Mouse (Mus musculus): ENCODE measurements around the gene Slc4a1. TPM values are rescaled to one million over a fixed set of nuclear protein-coding genes. Genes with fewer than 3 reads are reported as not detected.

The Slc4a1 gene
- polyA plus RNA-seq, 1 experiment from 2014 or later = 22.6 TPM

- Histone ChIP-seq H3K27ac (no peak overlapping the region), H3K36me3 (peaks cover 70% of the 10 kb centered on the region), H3K27me3 (no peaks in the 10 kb centered on the region), H3K4me3 (replicated peaks) (no peak overlapping the region), H3K4me1 (replicated peaks) (peaks cover 41% of the 10 kb centered on the region), H3K9ac (replicated peaks) (no peak overlapping the region), H3K9me3 (no peaks in the 10 kb centered on the region), H3K4me2 (no peak overlapping the region)
- WGBS = 88% methylated on average over 6 of the region's 6 CpGs
- no peak for ATAC-seq (ENCODE audit: insufficient number of reproducible peaks, insufficient read depth, low FRiP score, low TSS enrichment, low read depth)
Measured at GRCm38 (mm10) chr11:102312586-102312985, 53.4 kb downstream of the Slc4a1 start.

GRCm38 (mm10) chr11:102311966-102312365 is 54.0 kb downstream of the Slc4a1 start:
- ATAC-seq (ENCODE audit: insufficient number of reproducible peaks, insufficient read depth, low FRiP score, low TSS enrichment, low read depth) = no peak
- Histone ChIP-seq H3K36me3 (peaks cover 76% of the 10 kb centered on the region), H3K4me1 (replicated peaks) (peaks cover 41% of the 10 kb centered on the region)

GRCm38 (mm10) chr11:102310768-102311695 is 55.0 kb downstream of the Slc4a1 start:
- Histone ChIP-seq H3K4me3 (replicated peaks) (no peak overlapping the region), H3K27me3 (no peaks in the 10 kb centered on the region), H3K9ac (replicated peaks) (peak overlapping the region; percentile 34; the same call in 1 of the 2 replicates), H3K9me3 (no peaks in the 10 kb centered on the region), H3K4me1 (replicated peaks) (peaks cover 37% of the 10 kb centered on the region), H3K27ac (no peak overlapping the region), H3K4me2 (no peak overlapping the region), H3K36me3 (peaks cover 86% of the 10 kb centered on the region)
- no peak for ATAC-seq (ENCODE audit: insufficient number of reproducible peaks, insufficient read depth, low FRiP score, low TSS enrichment, low read depth)
- 40% methylated on average over 38 of the region's 38 CpGs for WGBS

More at GRCm38 (mm10) chr11:102311966-102312365, 54.0 kb downstream of the Slc4a1 start:
- 89% methylated on average over 4 of the region's 4 CpGs for WGBS
- Histone ChIP-seq H3K4me3 (replicated peaks) (no peak overlapping the region), H3K9me3 (no peaks in the 10 kb centered on the region), H3K27ac (no peak overlapping the region), H3K27me3 (no peaks in the 10 kb centered on the region), H3K9ac (replicated peaks) (no peak overlapping the region), H3K4me2 (no peak overlapping the region)

- Histone ChIP-seq H3K4me2 (peak overlapping the region; percentile 67), H3K36me3 (peaks cover 91% of the 10 kb centered on the region), H3K4me1 (replicated peaks) (peaks cover 28% of the 10 kb centered on the region), H3K9ac (replicated peaks) (no peak overlapping the region), H3K27ac (peak overlapping the region; percentile 78), H3K27me3 (no peaks in the 10 kb centered on the region), H3K9me3 (no peaks in the 10 kb centered on the region), H3K4me3 (replicated peaks) (peak overlapping the region; percentile 38)
- WGBS = 85% methylated on average over 22 of the region's 22 CpGs
- ATAC-seq (ENCODE audit: insufficient number of reproducible peaks, insufficient read depth, low FRiP score, low TSS enrichment, low read depth) = no peak
Measured at GRCm38 (mm10) chr11:102309821-102310617, 56.0 kb downstream of the Slc4a1 start.

- Histone ChIP-seq H3K9me3 (no peaks in the 10 kb centered on the region), H3K27ac (peak overlapping the region; percentile 78), H3K4me2 (peak overlapping the region; percentile 67), H3K9ac (replicated peaks) (peak overlapping the region; percentile 55), H3K4me1 (replicated peaks) (peaks cover 28% of the 10 kb centered on the region), H3K27me3 (no peaks in the 10 kb centered on the region), H3K4me3 (replicated peaks) (peak overlapping the region; percentile 38), H3K36me3 (peaks cover 85% of the 10 kb centered on the region)
- under 1% methylated on average over 27 of the region's 27 CpGs for WGBS
- ATAC-seq (ENCODE audit: insufficient number of reproducible peaks, insufficient read depth, low FRiP score, low TSS enrichment, low read depth) = peak; percentile 83
Measured at GRCm38 (mm10) chr11:102308979-102309378, 57.0 kb downstream of the Slc4a1 start.

GRCm38 (mm10) chr11:102308104-102308503 is 57.9 kb downstream of the Slc4a1 start:
- no peak for ATAC-seq (ENCODE audit: insufficient number of reproducible peaks, insufficient read depth, low FRiP score, low TSS enrichment, low read depth)
- Histone ChIP-seq H3K4me2 (no peak overlapping the region), H3K9ac (replicated peaks) (no peak overlapping the region), H3K4me1 (replicated peaks) (peaks cover 28% of the 10 kb centered on the region), H3K27ac (no peak overlapping the region), H3K9me3 (no peaks in the 10 kb centered on the region), H3K4me3 (replicated peaks) (no peak overlapping the region), H3K36me3 (peaks cover 76% of the 10 kb centered on the region), H3K27me3 (no peaks in the 10 kb centered on the region)
- WGBS = 91% methylated on average over 9 of the region's 9 CpGs

- H3K4me2 ChIP-seq = no peak overlapping the region
- H3K36me3 ChIP-seq = peaks cover 50% of the 10 kb centered on the region
- WGBS = 73% methylated on average over 3 of the region's 3 CpGs
- H3K27me3 ChIP-seq = no peaks in the 10 kb centered on the region
- H3K27ac ChIP-seq = no peak overlapping the region
- peaks cover 18% of the 10 kb centered on the region for H3K4me1 ChIP-seq (replicated peaks)
- no peaks in the 10 kb centered on the region for H3K9me3 ChIP-seq
- no peak for ATAC-seq (ENCODE audit: insufficient number of reproducible peaks, insufficient read depth, low FRiP score, low TSS enrichment, low read depth)
- H3K4me3 ChIP-seq (replicated peaks) = no peak overlapping the region
- no peak overlapping the region for H3K9ac ChIP-seq (replicated peaks)
Measured at GRCm38 (mm10) chr11:102305359-102305758, 60.6 kb downstream of the Slc4a1 start.

- Histone ChIP-seq H3K9me3 (no peaks in the 10 kb centered on the region), H3K27ac (no peak overlapping the region), H3K9ac (replicated peaks) (no peak overlapping the region), H3K4me2 (no peak overlapping the region), H3K27me3 (no peaks in the 10 kb centered on the region), H3K4me1 (replicated peaks) (peaks cover 6% of the 10 kb centered on the region), H3K36me3 (peaks cover 40% of the 10 kb centered on the region), H3K4me3 (replicated peaks) (no peak overlapping the region)
- WGBS = 38% methylated on average over 2 of the region's 2 CpGs
- no peak for ATAC-seq (ENCODE audit: insufficient number of reproducible peaks, insufficient read depth, low FRiP score, low TSS enrichment, low read depth)
Measured at GRCm38 (mm10) chr11:102304141-102304540, 61.9 kb downstream of the Slc4a1 start.

GRCm38 (mm10) chr11:102299839-102300238 is 66.2 kb downstream of the Slc4a1 start:
- H3K4me1 ChIP-seq (replicated peaks) = peaks cover 14% of the 10 kb centered on the region

More at GRCm38 (mm10) chr11:102299839-102300238, 66.2 kb downstream of the Slc4a1 start:
- WGBS = 6% methylated on average over 1 of the region's 1 CpGs
- no peak for ATAC-seq (ENCODE audit: insufficient number of reproducible peaks, insufficient read depth, low FRiP score, low TSS enrichment, low read depth)
- H3K4me3 ChIP-seq (replicated peaks) = no peak overlapping the region
- no peak overlapping the region for H3K4me2 ChIP-seq
- H3K9me3 ChIP-seq = no peaks in the 10 kb centered on the region
- no peak overlapping the region for H3K27ac ChIP-seq
- no peak overlapping the region for H3K9ac ChIP-seq (replicated peaks)
- no peaks in the 10 kb centered on the region for H3K27me3 ChIP-seq
- H3K36me3 ChIP-seq = peaks cover 3% of the 10 kb centered on the region; the same call in 1 of the 2 replicates
